Mouse (Mus musculus) cerebellum, adult 2 months (tissue): Measurements from ENCODE around the gene Slc16a6. TPM values are rescaled to one million over a fixed set of nuclear protein-coding genes. Genes with fewer than 3 reads are reported as not detected.
"Not testable (repeated sequence)": the region's sequence is repeated elsewhere in the genome, so short reads cannot be mapped to it uniquely, and the experiment has no call there.

Source experiments
- DNase-seq, 2 experiments: peaks; one replicate each; pipeline ENCODE4 v3.0.0; 2021
- H3K27ac ChIP-seq: fragments of 200-500 bp; 2 replicates; pipeline ENCODE4 v1.5.1; 2012; ENCODE audit warnings: low read length, control low read depth, inconsistent platforms; ENCODE audit not compliant: insufficient read depth
- H3K27me3 ChIP-seq: fragments of 200-500 bp; 2 replicates; pipeline ENCODE4 v1.6.1; 2012; ENCODE audit warnings: inconsistent platforms, mild to moderate bottlenecking, low read length, moderate library complexity; ENCODE audit not compliant: control insufficient read depth, insufficient read depth
- H3K4me1 ChIP-seq: fragments of 200-500 bp; 2 replicates; pipeline ENCODE4 v1.6.1; 2011; ENCODE audit warnings: low read length; ENCODE audit not compliant: control insufficient read depth, insufficient read depth
- H3K4me3 ChIP-seq: fragments of 200-500 bp; replicated peaks from 2 replicates; pipeline ENCODE3; 2011; ENCODE audit warnings: mild to moderate bottlenecking, low read depth, low read length, control low read depth; ENCODE audit not compliant: insufficient read depth
- CTCF ChIP-seq: fragments of 200-500 bp; IDR thresholded peaks from 2 replicates; pipeline ENCODE4 v1.5.1; 2011; ENCODE audit warnings: low read depth, mild to moderate bottlenecking, control low read depth, low read length, moderate library complexity, borderline replicate concordance; ENCODE audit not compliant: insufficient read depth
- POLR2A ChIP-seq: fragments of 200-500 bp; IDR thresholded peaks from 2 replicates; pipeline ENCODE4 v1.6.1; 2011; ENCODE audit warnings: low read length, control low read depth, borderline replicate concordance; ENCODE audit not compliant: insufficient read depth
- WGBS: fragments of 180-500 bp; shearing (Covaris S2); methylation state at CpG from one replicate; pipeline ENCODE4 v1.1.7; 2018; 5-methylcytosine and 5-hydroxymethylcytosine counted together
- polyA plus RNA-seq: library from polyadenylated mRNA; depleted of rRNA; stranded (reverse); fragments of >200 nt; gene quantifications from 2 replicates; pipeline ENCODE4 v1.2.3, GENCODE M21; 2012

The Slc16a6 gene
- polyA plus RNA-seq, 1 experiment, result 7.9 TPM

DNA sequence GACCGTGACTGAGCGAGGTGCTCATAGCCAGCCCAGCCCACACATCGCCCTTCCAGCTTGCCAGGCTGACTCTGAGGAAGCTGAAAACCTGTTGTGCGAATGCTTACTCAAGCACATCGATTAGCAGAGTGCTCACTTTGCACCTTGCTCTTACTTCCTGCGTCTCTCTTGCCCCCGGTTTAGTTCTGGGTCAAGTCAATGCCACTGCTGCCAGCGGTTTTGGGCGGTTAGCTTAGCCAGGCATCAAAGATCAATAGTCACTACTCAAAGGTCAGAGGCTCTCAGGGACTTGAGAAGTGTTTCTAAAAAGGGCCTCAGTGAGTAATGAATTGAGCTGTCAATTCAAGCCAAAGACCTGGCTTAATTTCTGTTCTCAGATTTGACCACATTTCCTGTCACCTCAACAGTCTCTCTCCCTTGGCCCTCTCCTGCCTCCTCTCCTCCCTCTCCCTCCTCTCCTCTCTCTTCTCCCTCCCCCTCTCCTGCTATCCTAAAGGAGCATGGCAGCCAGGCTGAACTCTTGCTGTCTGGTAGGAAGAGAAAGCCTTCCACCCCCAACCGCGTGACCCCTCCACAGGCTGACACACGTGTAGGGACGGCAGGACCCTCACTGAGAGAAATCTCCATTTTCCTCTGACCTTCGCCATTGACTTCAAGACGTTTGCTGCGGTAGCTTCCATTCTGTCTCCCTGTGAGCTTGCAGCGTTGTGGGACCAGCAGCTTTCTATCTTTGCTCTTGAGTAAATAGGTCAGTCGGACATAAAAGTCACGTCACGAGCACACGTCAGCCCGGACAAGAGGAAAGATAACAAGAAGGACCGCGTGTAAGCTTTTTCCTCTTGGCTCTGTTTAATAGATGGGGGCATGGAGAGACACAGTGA is 21.7 kb upstream of the Slc16a6 start:
- whole genome bisulfite sequencing, result 75% methylated on average over 24 of the region's 24 CpGs
- TF ChIP-seq CTCF (no peak), POLR2A (no peak)
- Histone ChIP-seq H3K4me1 (peaks cover 6% of the 10 kb centered on the region; the same call in 1 of the 2 replicates), H3K4me3 (no peak overlapping the region), H3K27me3 (no peaks in the 10 kb centered on the region), H3K27ac (no peak overlapping the region)
- DNase-seq, result no peak

- H3K27ac ChIP-seq, H3K4me1 ChIP-seq, H3K27me3 ChIP-seq, DNase-seq, H3K4me3 ChIP-seq: not testable (repeated sequence)
- WGBS, result 82% methylated on average over 8 of the region's 8 CpGs
Observed at GRCm38 (mm10) chr11:109492847-109493464, 19.6 kb upstream of the Slc16a6 start.

GRCm38 (mm10) chr11:109491844-109492243 is 18.4 kb upstream of the Slc16a6 start:
- TF ChIP-seq POLR2A, result no peak
- TF ChIP-seq CTCF, result no peak
- no peaks in the 10 kb centered on the region for H3K27me3 ChIP-seq
- DNase-seq, result no peak
- no peak overlapping the region for H3K27ac ChIP-seq
- H3K4me3 ChIP-seq, result no peak overlapping the region
- H3K4me1 ChIP-seq, result no peaks in the 10 kb centered on the region
- WGBS, result 85% methylated on average over 4 of the region's 4 CpGs

GRCm38 (mm10) chr11:109489763-109490162 is 16.4 kb upstream of the Slc16a6 start:
- WGBS, result 91% methylated on average over 2 of the region's 2 CpGs
- H3K27ac ChIP-seq, result no peak overlapping the region
- TF ChIP-seq POLR2A, result no peak
- no peak for TF ChIP-seq CTCF

DNA sequence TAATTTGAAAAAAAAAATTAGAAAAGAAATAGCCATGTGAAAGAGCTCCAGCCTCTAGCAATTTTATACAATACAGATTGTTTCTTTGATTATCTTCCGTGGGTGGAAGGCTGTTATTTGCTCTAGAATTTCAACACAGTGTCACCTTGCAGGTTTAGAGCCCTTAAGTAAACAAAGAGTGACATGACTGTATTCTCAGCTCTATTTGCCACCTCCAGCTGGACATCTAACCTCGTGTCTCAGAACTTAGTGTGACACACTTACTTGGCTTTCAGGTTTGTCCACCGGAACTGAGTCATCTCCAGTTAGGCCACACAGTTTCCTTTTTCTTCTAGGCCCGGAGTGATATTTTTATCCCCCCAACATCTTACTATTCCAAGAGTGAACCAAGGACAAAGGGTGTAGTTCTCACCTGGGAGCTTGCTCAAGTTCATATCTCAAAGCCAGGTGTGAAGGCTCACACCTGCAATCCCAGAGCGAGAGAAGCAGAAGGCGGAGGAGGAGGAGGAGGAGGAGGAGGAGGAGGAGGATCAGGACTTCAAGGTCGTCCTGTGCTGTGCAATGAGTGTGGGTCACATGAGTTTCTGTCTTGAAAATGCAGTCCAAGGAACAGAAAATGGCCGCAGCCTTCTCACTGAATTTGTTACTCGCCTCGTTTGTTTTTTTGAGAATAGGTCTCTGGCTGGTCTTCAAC is 14.7 kb upstream of the Slc16a6 start:
- no peak overlapping the region for H3K27ac ChIP-seq
- TF ChIP-seq CTCF, result no peak
- no peak for TF ChIP-seq POLR2A
- 91% methylated on average over 10 of the region's 10 CpGs for WGBS
- no peaks in the 10 kb centered on the region for H3K27me3 ChIP-seq
- no peak for DNase-seq
- no peaks in the 10 kb centered on the region; the same call in 1 of the 2 replicates for H3K4me1 ChIP-seq
- no peak overlapping the region for H3K4me3 ChIP-seq

More at GRCm38 (mm10) chr11:109489763-109490162, 16.4 kb upstream of the Slc16a6 start:
- H3K4me1 ChIP-seq, result no peaks in the 10 kb centered on the region; the same call in 1 of the 2 replicates
- no peak overlapping the region for H3K4me3 ChIP-seq
- no peak for DNase-seq
- H3K27me3 ChIP-seq, result no peaks in the 10 kb centered on the region

DNA sequence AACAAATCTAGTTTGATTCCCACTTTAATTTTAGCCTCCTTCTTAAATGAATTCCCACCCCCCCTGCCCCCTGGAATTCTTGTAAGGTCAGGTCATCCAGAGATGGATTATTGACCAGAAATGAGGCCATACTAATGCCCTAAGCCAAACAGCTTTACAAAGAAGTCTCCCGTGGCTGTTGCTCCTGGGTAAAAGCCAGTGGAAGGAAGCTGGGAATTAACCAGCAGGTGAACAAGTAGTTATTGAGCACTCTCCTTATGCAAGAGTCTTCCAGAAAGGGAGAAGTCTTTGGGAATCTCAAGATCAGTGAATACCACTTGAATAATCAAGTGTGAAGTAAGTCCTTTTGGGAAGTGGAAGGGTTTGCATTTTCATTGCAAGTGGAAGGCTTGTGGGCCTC is 13.7 kb upstream of the Slc16a6 start:
- Histone ChIP-seq H3K27ac (no peak overlapping the region), H3K4me1 (no peaks in the 10 kb centered on the region; the same call in 1 of the 2 replicates), H3K27me3 (no peaks in the 10 kb centered on the region), H3K4me3 (no peak overlapping the region)
- 57% methylated on average over 1 of the region's 1 CpGs for WGBS
- DNase-seq, result no peak
- TF ChIP-seq CTCF (no peak), POLR2A (no peak)

DNA sequence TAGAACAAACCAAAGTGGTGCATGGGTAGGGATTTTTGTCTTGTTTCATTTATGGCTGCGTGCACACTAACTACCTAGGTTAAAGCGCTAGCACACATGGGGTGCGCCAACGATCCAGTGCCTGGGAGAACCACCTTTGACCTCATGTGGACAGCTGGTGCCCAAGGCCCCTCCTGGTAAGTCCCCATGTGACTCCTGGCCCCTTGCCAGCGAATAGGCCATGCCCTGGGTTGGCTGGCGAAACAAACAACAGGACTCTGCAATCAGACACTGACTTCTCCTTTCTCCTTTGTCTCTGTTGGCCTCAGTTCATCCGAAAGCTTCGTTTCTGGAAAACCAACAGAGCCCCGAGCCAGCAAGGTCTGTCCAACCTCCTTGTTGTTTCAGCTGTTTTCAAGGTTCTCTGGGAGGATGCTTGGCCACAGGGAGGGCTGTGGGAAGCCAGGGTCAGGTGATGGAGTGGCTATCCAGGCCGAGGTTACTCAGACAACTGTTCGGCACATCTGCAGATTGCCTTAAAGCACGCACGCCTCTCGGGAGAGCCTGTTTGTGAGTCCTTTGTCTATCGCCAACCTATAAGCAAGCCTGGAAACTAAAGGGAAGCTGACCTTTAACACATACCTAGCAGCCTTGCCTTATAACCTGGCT is 12.1 kb upstream of the Slc16a6 start:
- no peaks in the 10 kb centered on the region; the same call in 1 of the 2 replicates for H3K4me1 ChIP-seq
- no peak overlapping the region; the same call in 1 of the 2 replicates for H3K27ac ChIP-seq
- no peak overlapping the region for H3K4me3 ChIP-seq
- peak; percentile 50 to 54 for DNase-seq
- 69% methylated on average over 15 of the region's 15 CpGs for WGBS
- H3K27me3 ChIP-seq, result no peaks in the 10 kb centered on the region
- no peak for TF ChIP-seq CTCF
- TF ChIP-seq POLR2A, result no peak
